Mouse (Mus musculus) bone marrow macrophage, adult 2 months (primary cell): Measurements from ENCODE around the gene Rnf222. TPM values are rescaled to one million over a fixed set of nuclear protein-coding genes. Genes with fewer than 3 reads are reported as not detected.

Experiments
- H3K27ac ChIP-seq: 2 replicates; pipeline ENCODE4 v1.5.1; 2012; ENCODE audit warnings: low read depth, low read length; ENCODE audit not compliant: insufficient read depth
- H3K4me1 ChIP-seq: 2 replicates; pipeline ENCODE4 v1.6.1; 2012; ENCODE audit warnings: low read length; ENCODE audit not compliant: control insufficient read depth, insufficient read depth
- H3K4me3 ChIP-seq: 2 replicates; pipeline ENCODE4 v1.5.1; 2012; ENCODE audit warnings: mild to moderate bottlenecking, low read length, moderate library complexity; ENCODE audit not compliant: insufficient read depth
- CTCF ChIP-seq: IDR thresholded peaks from 2 replicates; pipeline ENCODE4 v1.5.1; 2012; ENCODE audit warnings: low read depth, mild to moderate bottlenecking, low read length, moderate library complexity
- POLR2A ChIP-seq: IDR thresholded peaks from 2 replicates; pipeline ENCODE4 v1.6.1; 2012; ENCODE audit warnings: mild to moderate bottlenecking, low read depth, low read length, borderline replicate concordance
- polyA plus RNA-seq: library from polyadenylated mRNA; stranded (reverse); fragments of >200 nt; gene quantifications from 2 replicates; pipeline ENCODE4 v1.2.4, GENCODE M21; 2012; ENCODE audit not compliant: missing spikeins, insufficient read depth, insufficient read length

Gene Rnf222
- polyA plus RNA-seq, 1 experiment, result not detected

DNA sequence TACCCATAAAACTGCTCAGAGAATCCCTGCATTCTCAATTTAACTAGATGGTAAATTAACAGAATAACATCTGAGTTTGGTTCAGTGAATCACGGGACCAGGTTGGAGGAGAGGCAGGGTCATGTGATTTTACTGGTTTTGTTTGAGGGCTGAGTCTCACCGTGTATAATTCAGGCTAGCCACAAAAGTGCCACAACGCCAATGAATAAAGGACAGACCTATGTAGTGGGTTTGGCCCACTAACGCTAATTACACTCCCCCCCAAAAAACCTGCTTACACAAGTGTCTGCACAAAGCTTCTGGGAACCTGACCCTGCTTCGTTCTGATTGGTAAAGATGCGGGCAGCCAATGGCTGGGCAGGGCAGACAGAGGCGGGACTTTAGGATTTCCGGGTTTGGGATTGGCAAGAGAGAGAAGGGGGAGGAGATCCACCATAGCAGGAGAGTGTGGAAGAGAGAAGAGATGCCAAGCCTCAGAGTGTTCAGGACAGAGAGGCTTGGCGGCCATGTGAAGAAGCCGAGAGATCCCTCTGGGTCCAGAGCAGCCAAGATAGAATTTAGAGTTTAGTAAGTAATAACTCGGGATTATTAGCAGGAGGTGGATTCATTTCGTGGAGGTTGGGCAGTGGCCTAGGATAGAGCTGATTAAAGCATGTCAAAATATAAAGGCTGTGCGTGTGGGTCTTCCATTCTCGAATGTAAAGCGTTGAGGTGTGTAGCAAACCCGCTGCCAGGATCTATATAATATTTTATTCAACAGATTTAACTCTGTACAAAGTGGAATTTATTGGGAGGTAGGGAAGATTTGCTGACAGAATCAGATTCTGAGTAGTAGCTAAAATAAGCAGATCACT is 51.3 kb downstream of the Rnf222 start:
- peaks cover 8% of the 10 kb centered on the region for H3K4me1 ChIP-seq
- peak overlapping the region; percentile 63 for H3K27ac ChIP-seq
- peak overlapping the region; percentile 58 for H3K4me3 ChIP-seq
- TF ChIP-seq POLR2A (no peak), CTCF (no peak)

DNA sequence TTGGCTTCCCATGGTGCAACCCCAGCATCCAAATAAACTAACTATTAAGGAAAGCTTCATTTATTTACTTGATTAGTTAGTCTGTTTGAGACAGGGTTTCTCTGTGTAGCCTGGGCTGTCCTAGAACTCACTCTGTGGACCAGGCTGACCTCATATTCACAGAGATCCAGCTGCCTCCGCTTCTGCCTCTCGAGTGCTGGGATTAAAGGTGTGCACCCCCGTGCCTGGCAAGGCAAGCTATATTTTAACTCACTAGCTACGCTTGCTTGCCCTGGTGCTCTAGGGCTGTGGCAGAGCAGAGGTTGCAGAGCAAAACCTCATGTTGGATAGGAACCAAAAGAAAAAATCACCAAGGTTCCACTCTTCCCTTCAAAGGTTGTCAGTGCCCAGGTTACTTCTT is 52.2 kb downstream of the Rnf222 start:
- Histone ChIP-seq H3K4me3 (peak overlapping the region; percentile 58), H3K27ac (no peak overlapping the region), H3K4me1 (peaks cover 8% of the 10 kb centered on the region)
- no peak for TF ChIP-seq CTCF
- TF ChIP-seq POLR2A, result no peak

DNA sequence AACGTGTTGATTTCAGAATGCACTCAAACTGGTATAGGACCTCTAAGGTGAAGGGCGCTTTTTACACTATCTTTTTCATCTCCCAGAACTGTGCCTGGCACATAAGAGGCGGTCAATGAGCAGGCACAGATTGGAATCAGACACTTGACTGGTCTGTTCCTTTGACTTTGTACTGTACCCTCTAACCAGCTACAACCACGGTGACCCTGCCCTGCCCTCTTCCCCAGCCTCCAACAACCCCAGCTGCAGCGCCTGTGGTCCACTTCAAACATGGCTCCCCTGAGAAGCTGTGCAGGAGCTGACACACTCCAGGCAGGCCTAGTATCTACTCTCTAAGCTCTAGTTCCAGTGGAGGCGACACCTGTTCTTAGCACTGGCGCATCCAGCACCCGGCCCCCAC is 54.4 kb downstream of the Rnf222 start:
- Histone ChIP-seq H3K27ac (no peak overlapping the region), H3K4me3 (no peak overlapping the region), H3K4me1 (peaks cover 8% of the 10 kb centered on the region)
- TF ChIP-seq POLR2A (no peak), CTCF (no peak)

DNA sequence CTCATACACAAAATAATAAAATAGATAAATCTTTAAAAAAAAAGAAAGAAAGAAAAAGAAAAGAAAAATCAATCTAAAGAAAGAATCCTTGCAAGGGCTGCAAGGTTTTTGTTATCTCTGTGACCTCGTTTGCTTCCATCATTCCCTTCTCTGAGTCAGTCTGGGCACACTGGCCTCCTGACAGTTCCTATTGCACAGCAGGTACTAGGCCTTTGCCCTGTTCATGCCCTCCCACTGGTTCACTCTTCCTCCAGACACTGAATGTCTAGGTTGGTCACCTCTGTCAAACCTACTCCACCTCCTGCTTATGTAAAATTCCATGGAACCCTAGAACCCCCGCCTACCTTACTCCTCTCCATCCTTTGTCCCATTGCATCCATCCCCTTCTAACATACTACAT is 56.9 kb downstream of the Rnf222 start:
- no peak for TF ChIP-seq CTCF
- no peak for TF ChIP-seq POLR2A
- no peak overlapping the region for H3K27ac ChIP-seq
- H3K4me1 ChIP-seq, result peaks cover 3% of the 10 kb centered on the region
- no peak overlapping the region for H3K4me3 ChIP-seq

Other genes with a start within 250 kb of the Rnf222 start
- 0.75 and 1.4 TPM in 2 replicates for gene Myh10, start 197.0 kb upstream of the Rnf222 start, polyA plus RNA-seq
- 63.4 and 64.6 TPM in 2 replicates for gene Ndel1, start 16.7 kb upstream of the Rnf222 start, polyA plus RNA-seq
- 2,262 and 2,432 TPM in 2 replicates for gene Rpl26, start 13.0 kb downstream of the Rnf222 start, polyA plus RNA-seq
- gene Odf4, start 38.5 kb downstream of the Rnf222 start, polyA plus RNA-seq, result not detected in 2 replicates
- not detected in 2 replicates for gene Arhgef15, start 68.9 kb downstream of the Rnf222 start, polyA plus RNA-seq
- 3.3 and 4.7 TPM in 2 replicates for gene Slc25a35, start 79.6 kb downstream of the Rnf222 start, polyA plus RNA-seq
- gene Rangrf, start 86.6 kb downstream of the Rnf222 start, polyA plus RNA-seq, result 3.7 and 4.4 TPM in 2 replicates
- 9.8 and 10.3 TPM in 2 replicates for gene Pfas, start 119.9 kb downstream of the Rnf222 start, polyA plus RNA-seq
- 41.4 and 44.2 TPM in 2 replicates for gene Ctc1, start 127.4 kb downstream of the Rnf222 start, polyA plus RNA-seq
- 52.8 and 53.9 TPM in 2 replicates for gene Aurkb, start 157.1 kb downstream of the Rnf222 start, polyA plus RNA-seq
- 30.5 and 36.9 TPM in 2 replicates for gene Borcs6, start 171.2 kb downstream of the Rnf222 start, polyA plus RNA-seq
- 9.8 and 14.6 TPM in 2 replicates for gene Tmem107, start 182.3 kb downstream of the Rnf222 start, polyA plus RNA-seq
- gene Vamp2, start 199.9 kb downstream of the Rnf222 start, polyA plus RNA-seq, result 76.6 and 79.4 TPM in 2 replicates
- 24.7 and 35.9 TPM in 2 replicates for gene Per1, start 206.7 kb downstream of the Rnf222 start, polyA plus RNA-seq
- gene Hes7, start 231.9 kb downstream of the Rnf222 start, polyA plus RNA-seq, result 0.71 and 0.88 TPM in 2 replicates
- 0.35 TPM in 1 of 2 replicates, not detected in the other for gene 9130213A22Rik, start 234.0 kb downstream of the Rnf222 start, polyA plus RNA-seq
- not detected in 2 replicates for gene Aloxe3, start 237.3 kb downstream of the Rnf222 start, polyA plus RNA-seq